Mouse (Mus musculus) hindbrain, postnatal 0 days (tissue): ENCODE data around the gene F12. TPM values are rescaled to one million over a fixed set of nuclear protein-coding genes. Genes with fewer than 3 reads are reported as not detected.

Experiments used
- ATAC-seq: fragments of 200-750 bp; cut with Nextera tagmentation; 2 replicates; pipeline ENCODE4 v1.8.0; 2017; ENCODE audit warnings: mild to moderate bottlenecking, moderate TSS enrichment, moderate library complexity
- DNase-seq: peaks from one replicate; pipeline ENCODE4 v3.0.0-alpha.2; 2015; ENCODE audit warnings: low spot score
- H3K27ac ChIP-seq: fragments of 300-500 bp; sonication (generic); 2 replicates; pipeline ENCODE4 v1.5.1; 2014; ENCODE audit warnings: mild to moderate bottlenecking
- H3K27me3 ChIP-seq: fragments of 300-500 bp; sonication (generic); 2 replicates; pipeline ENCODE4 v1.6.1; 2014; ENCODE audit warnings: low read length, mixed read lengths; ENCODE audit not compliant: insufficient read depth
- H3K36me3 ChIP-seq: fragments of 300-500 bp; sonication (generic); 2 replicates; pipeline ENCODE4 v1.6.1; 2014; ENCODE audit warnings: low read length, mixed read lengths; ENCODE audit not compliant: insufficient read depth
- H3K4me1 ChIP-seq: fragments of 300-500 bp; sonication (generic); 2 replicates; pipeline ENCODE4 v1.6.1; 2014; ENCODE audit warnings: antibody characterized with exemption, low read length, mixed read lengths; ENCODE audit not compliant: insufficient read depth
- H3K4me2 ChIP-seq: fragments of 300-500 bp; sonication (generic); 2 replicates; pipeline ENCODE4 v1.6.1; 2014; ENCODE audit warnings: low read depth, mild to moderate bottlenecking, low read length, moderate library complexity, mixed read lengths
- H3K4me3 ChIP-seq: fragments of 300-500 bp; sonication (generic); 2 replicates; pipeline ENCODE4 v1.5.1; 2014; ENCODE audit warnings: low read length
- H3K9ac ChIP-seq: fragments of 300-500 bp; sonication (generic); replicated peaks from 2 replicates; pipeline ENCODE4 v1.6.1; 2014; ENCODE audit warnings: mild to moderate bottlenecking, low read length, moderate library complexity, mixed read lengths
- H3K9me3 ChIP-seq: fragments of 300-500 bp; sonication (generic); 2 replicates; pipeline ENCODE4 v1.6.1; 2016; ENCODE audit warnings: low read length, mixed read lengths
- CTCF ChIP-seq: IDR thresholded peaks from 2 replicates; pipeline ENCODE4 v1.5.1; 2016; ENCODE audit warnings: antibody characterized with exemption, control low read depth, low read depth
- WGBS: fragments of 180-500 bp; shearing (Covaris S2); extraction: QIAGEN DNeasy Blood & Tissue Kit; methylation state at CpG from one replicate; pipeline ENCODE4 v1.1.7; 2014; 5-methylcytosine and 5-hydroxymethylcytosine counted together
- polyA plus RNA-seq: library from polyadenylated mRNA; unstranded; fragments of >200 nt; fragmentation: Nextera tagmentation; extraction: Ambion mirVana; gene quantifications from 2 replicates; pipeline ENCODE4 v1.2.1, GENCODE M21; 2015
- total RNA-seq: library from RNA; depleted of rRNA; stranded (reverse); fragments of >200 nt; gene quantifications from 2 replicates; pipeline ENCODE4 v1.2.3, GENCODE M21; 2014

The F12 gene
- total and polyA plus RNA-seq, 2 experiments from 2014 or later, result 0.48 TPM; not detected in 1

GRCm38 (mm10) chr13:55465184-55465583 is 38.6 kb upstream of the F12 start:
- Histone ChIP-seq H3K27me3 (no peaks in the 10 kb centered on the region), H3K9ac (peak overlapping the region; percentile 85; the same call in 1 of the 2 replicates), H3K4me1 (peaks cover 25% of the 10 kb centered on the region), H3K4me3 (peak overlapping the region; percentile 76), H3K9me3 (no peaks in the 10 kb centered on the region), H3K27ac (peak overlapping the region; percentile 94), H3K4me2 (peak overlapping the region; percentile 63), H3K36me3 (no peaks in the 10 kb centered on the region)
- peak; percentile 54 for DNase-seq
- no peak for TF ChIP-seq CTCF
- 3% methylated on average over 3 of the region's 3 CpGs for WGBS
- peak; percentile 28 for ATAC-seq

DNA sequence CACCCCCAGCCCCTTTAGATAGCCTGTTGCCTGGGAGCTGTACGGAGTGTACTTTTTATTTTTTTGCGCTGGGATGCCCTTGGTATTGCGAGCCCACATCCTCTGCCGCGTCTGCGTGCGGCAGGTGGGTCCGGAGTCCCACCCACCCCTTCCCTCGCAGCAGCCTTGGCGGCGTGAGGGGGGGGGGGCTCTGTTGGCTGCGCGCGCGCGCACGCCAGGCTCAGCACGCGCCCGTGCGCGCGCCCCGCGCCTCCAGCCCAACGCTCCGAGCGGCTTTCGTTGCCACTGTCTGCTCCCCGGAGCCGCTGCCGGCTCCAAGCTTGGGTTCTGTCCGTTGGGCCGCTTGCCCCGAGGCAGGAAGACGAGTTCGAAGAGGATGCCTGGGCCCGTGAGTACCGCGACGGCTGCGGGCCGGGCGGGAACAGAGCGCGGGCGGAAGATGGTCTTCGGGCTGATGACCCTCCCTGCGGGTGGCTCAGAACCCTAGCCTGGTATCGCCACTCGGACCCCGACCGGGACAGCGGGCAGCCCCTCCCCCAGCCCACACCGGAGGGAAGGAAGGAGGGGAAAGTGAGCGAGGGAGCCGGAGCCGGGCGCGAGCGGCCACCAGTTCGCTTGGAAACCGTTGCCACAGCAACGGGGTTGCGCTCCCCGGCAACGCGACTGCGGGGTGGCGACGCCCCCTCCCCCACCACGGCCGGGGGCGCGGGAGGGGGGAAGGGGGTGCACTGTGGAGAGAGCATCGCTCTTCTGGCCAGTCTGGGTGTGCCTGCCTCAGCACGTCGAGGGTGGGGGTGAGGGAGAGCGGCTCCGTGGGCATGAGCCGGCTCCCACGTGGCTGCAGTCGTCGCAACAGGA is 37.7 kb upstream of the F12 start, which contains the start of gene Prr7:
Gene Prr7, plus strand, starts transcription at position 241 of the 858 bp plus-strand sequence.
- no peaks in the 10 kb centered on the region for H3K27me3 ChIP-seq
- DNase-seq, result peak; percentile 91
- peak within 1 kb of the TSS; percentile 94 for H3K27ac ChIP-seq
- H3K4me1 ChIP-seq, result peaks cover 24% of the 10 kb centered on the region
- H3K4me3 ChIP-seq, result peak within 1 kb of the TSS; percentile 76
- ATAC-seq, result peak; percentile 81
- TF ChIP-seq CTCF, result no peak
- no peaks in the 10 kb centered on the region for H3K9me3 ChIP-seq
- peak within 1 kb of the TSS; percentile 85 for H3K9ac ChIP-seq
- WGBS, result 2% methylated on average over 69 of the region's 84 CpGs
- peak within 1 kb of the TSS; percentile 63 for H3K4me2 ChIP-seq
- peaks cover 7% of the 10 kb centered on the region; the same call in 1 of the 2 replicates for H3K36me3 ChIP-seq

- DNase-seq (no peak), ATAC-seq (no peak)
- H3K27me3 ChIP-seq, result no peaks in the 10 kb centered on the region
- H3K36me3 ChIP-seq, result peaks cover 15% of the 10 kb centered on the region; the same call in 1 of the 2 replicates
- WGBS, result 5% methylated on average over 14 of the region's 14 CpGs
- peak overlapping the region; percentile 63 for H3K4me2 ChIP-seq
- no peak for TF ChIP-seq CTCF
- H3K9ac ChIP-seq, result peak overlapping the region; percentile 85
- peaks cover 18% of the 10 kb centered on the region for H3K4me1 ChIP-seq
- H3K9me3 ChIP-seq, result no peaks in the 10 kb centered on the region
- peak overlapping the region; percentile 94 for H3K27ac ChIP-seq
- H3K4me3 ChIP-seq, result peak overlapping the region; percentile 76
Measured at GRCm38 (mm10) chr13:55463399-55464026, 36.9 kb upstream of the F12 start.

GRCm38 (mm10) chr13:55462965-55463364 is 36.4 kb upstream of the F12 start:
- Histone ChIP-seq H3K36me3 (peaks cover 19% of the 10 kb centered on the region; the same call in 1 of the 2 replicates), H3K27me3 (no peaks in the 10 kb centered on the region)
- no peak for TF ChIP-seq CTCF

GRCm38 (mm10) chr13:55451785-55452549 is 25.4 kb upstream of the F12 start:
- no peak overlapping the region for H3K4me2 ChIP-seq
- no peaks in the 10 kb centered on the region for H3K27me3 ChIP-seq
- no peak for TF ChIP-seq CTCF
- H3K4me3 ChIP-seq, result no peak overlapping the region
- peaks cover under 1% of the 10 kb centered on the region; the same call in 1 of the 2 replicates for H3K4me1 ChIP-seq
- H3K9ac ChIP-seq, result no peak overlapping the region
- H3K9me3 ChIP-seq, result no peaks in the 10 kb centered on the region
- 95% methylated on average over 16 of the region's 16 CpGs for WGBS
- no peak overlapping the region for H3K27ac ChIP-seq
- DNase-seq (no peak), ATAC-seq (no peak)
- peaks cover 27% of the 10 kb centered on the region; the same call in 1 of the 2 replicates for H3K36me3 ChIP-seq

More at GRCm38 (mm10) chr13:55462965-55463364, 36.4 kb upstream of the F12 start:
- WGBS, result 56% methylated on average over 2 of the region's 2 CpGs
- DNase-seq (no peak), ATAC-seq (no peak)
- peaks cover 17% of the 10 kb centered on the region for H3K4me1 ChIP-seq
- H3K4me2 ChIP-seq, result peak overlapping the region; percentile 63; the same call in 1 of the 2 replicates
- no peaks in the 10 kb centered on the region for H3K9me3 ChIP-seq
- no peak overlapping the region for H3K9ac ChIP-seq
- H3K4me3 ChIP-seq, result no peak overlapping the region
- 0 out of 2 replicates have a peak overlapping the region, but pooled peaks have one; percentile 94 for H3K27ac ChIP-seq

DNA sequence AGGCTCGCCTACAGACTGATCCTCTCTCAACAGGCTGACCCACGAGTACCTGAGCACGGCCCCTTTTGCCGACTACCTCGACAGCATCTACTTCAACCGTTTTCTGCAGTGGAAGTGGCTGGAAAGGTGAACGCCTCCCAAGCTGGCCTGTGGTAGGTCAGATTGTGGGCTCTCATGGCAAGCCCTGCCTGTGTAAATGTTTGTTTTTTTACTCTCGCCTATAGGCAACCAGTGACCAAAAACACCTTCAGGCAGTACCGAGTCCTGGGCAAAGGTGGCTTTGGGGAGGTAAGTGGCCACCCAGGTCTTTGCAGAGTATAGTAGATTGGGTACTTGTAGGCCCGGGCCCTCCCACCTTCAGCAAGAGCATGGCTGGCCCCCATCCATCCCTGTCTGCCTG is 24.7 kb upstream of the F12 start:
- H3K4me2 ChIP-seq, result no peak overlapping the region
- H3K4me3 ChIP-seq, result no peak overlapping the region
- no peaks in the 10 kb centered on the region for H3K9me3 ChIP-seq
- H3K27ac ChIP-seq, result no peak overlapping the region
- H3K4me1 ChIP-seq, result peaks cover 7% of the 10 kb centered on the region
- no peaks in the 10 kb centered on the region for H3K27me3 ChIP-seq
- peaks cover 27% of the 10 kb centered on the region; the same call in 1 of the 2 replicates for H3K36me3 ChIP-seq
- WGBS, result 91% methylated on average over 10 of the region's 10 CpGs
- H3K9ac ChIP-seq, result no peak overlapping the region
- ATAC-seq (no peak), DNase-seq (no peak)
- no peak for TF ChIP-seq CTCF
